Mouse (Mus musculus): ENCODE measurements around the gene Jade2. TPM values are rescaled to one million over a fixed set of nuclear protein-coding genes. Genes with fewer than 3 reads are reported as not detected.
A peak's percentile ranks its signal among the peaks of the same experiment; 100 is the strongest.
"Not testable (repeated sequence)": the region's sequence is repeated elsewhere in the genome, so short reads cannot be mapped to it uniquely, and the experiment has no call there.

Gene Jade2
- total RNA-seq, 2 experiments from 2014 or later: 2.0 to 5.0 TPM

DNA sequence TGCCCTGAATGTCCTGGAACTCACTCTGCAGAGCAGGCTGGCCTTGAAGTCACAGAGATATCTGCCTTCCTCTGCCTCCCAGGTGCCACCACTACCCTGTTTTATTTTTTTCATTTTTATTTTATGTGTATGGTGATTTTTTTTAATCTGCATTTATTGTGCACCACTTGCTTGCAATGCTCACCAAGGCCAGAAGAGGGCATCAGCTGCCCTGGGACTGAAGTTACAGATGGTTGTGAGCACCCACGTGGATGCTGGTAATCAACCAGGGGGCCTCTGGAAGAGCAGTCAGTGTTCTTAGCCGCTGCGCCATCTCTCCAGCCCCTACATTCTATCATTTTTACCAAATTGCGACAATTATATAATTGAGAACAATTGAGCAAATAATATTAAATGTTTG, 46.2 kb downstream of the Jade2 start:
- DNase-seq: no peak
- intact Hi-C loops (cut with DNase I; ENCODE audit: low total_unique reads): no loop called here

DNA sequence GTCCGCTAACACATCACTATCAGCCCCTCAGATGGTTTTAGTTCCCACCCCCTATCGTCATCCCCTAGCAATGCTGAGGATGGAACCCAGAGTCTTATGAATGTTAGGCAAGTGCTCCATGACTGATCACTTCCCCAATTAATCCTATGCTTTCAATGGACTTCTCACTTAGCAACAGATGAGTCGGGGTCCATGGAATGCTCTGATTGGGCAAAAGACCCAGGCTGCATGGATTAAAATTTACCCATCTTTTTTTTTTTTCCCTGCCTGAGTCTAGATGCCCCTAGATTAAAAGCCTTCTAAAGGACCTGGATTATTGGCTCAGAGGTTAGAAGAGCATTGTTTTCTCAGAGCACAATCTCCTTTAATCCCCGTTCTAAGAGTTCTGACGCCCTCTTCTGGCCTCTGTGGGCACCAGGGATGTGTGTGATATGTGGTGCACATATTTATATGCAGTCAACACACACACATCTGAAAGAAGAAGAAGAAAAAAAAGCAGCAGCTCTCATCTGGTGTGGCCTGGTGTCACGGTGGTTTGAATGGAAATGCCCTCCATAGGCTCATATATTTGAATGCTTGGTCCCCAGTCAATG, 47.7 kb downstream of the Jade2 start:
- no peak for DNase-seq
- intact Hi-C loops (cut with DNase I; ENCODE audit: low total_unique reads): no loop called here

DNA sequence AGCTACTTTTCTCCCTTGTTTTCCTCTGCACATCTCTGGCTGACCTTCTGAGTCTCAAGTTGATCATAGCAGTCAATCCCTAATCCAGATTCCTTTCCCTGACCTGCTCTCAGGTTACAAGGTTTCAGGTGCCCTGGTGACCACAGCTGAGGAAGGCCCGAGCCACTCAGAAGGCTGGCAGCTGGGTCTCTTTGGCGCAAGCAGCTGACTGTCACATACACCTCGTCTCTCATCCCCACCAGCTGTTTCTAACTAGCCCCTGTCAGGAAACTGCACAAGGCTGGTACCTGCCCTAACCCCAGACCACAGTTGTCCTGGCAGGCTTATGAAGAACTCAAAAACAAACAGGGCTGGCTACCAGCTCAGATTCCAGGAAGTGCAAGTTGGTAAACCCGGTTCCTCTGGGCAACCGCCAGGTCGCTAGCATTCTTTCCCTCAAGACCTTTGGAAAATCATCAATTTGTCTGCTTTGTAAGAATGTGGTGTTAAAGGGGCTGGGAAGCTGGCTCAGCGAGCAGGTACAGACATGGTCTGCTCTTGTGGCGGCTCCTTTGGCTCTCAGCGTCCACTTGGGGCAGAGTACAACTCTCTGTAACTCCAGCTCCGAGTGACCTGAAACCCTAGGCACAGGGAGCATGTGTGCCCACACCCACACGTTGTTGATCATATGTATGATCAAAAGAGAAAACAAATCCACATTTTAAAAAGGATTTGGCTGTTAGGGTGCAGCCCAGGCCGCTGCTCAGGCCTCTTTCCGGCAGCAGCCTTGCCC, 50.2 kb downstream of the Jade2 start:
- peak; percentile 52 for DNase-seq

DNA sequence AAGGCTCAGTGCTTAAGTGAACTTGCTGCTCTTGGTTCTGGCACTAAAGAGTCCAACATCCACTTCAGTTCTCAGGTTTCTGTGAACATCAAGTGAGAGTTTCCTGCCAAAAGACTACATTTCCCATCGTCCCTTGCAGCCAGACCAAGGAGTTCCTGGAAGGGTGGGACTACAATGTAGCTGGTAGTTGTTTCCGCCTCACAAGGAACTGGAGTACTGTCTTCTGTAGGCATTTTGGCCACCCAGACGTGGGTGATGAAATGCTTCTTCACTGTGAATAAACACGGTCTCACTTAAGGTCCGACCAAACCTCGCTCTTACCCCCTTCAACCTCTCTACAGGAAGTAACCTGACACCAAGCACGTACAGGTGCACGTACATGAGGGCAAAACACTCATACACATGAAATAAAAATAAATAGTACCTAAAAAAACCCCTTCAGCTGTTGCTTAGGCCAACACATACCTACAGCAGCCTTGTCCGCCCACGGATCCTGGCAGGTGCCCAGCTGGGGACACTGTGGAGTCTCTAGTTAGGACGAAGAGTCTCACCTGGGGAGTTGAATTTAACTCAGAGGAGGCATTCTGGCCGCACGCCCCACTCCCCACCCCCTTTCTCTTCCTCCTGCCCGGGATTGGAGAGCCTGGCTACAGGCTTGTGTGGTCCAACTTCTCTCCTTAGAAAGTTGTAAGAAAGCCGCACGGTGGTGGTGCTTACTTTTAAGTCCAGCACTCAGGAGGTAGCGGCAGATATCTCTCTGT, 52.1 kb downstream of the Jade2 start:
- DNase-seq: peak; percentile 68
- intact Hi-C loops (cut with DNase I; ENCODE audit: low total_unique reads): no loop called here

More for the DNA sequence above, 50.2 kb downstream of the Jade2 start:
- intact Hi-C loops (cut with DNase I; ENCODE audit: low total_unique reads): no loop called here

DNA sequence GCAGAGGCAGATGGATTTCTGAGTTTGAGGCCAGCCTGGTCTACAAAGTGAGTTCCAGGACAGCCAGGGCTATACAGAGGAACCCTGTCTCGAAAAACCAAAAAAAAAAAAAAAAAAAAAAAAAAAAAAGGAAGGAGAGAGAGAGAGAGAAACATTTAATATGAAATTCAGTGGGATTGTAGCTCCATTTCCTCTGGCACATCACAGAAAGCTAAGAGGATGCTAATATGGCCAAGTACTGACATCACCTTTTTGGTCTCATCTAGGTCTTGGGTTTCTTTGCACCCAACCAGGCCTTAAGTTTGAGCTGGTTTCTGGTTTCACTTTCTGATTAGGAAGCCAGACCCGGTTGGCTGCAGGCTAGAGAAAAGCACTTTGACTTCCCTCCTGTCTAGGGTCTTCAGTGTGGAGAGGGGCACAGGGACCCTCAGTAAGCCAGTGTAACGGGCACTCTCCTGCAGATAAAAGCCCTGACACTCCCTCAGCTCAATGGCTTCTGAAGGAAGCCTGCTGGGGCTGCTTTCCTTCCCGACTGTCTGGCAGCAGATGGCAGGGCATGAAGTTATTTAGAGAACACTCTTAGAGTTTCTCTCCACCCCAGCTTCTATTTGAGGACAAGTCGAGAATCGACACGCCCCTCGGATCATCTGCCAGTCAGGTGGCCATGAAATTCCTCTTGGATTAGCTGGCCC, 56.7 kb downstream of the Jade2 start:
- peak; percentile 39 for DNase-seq

DNA sequence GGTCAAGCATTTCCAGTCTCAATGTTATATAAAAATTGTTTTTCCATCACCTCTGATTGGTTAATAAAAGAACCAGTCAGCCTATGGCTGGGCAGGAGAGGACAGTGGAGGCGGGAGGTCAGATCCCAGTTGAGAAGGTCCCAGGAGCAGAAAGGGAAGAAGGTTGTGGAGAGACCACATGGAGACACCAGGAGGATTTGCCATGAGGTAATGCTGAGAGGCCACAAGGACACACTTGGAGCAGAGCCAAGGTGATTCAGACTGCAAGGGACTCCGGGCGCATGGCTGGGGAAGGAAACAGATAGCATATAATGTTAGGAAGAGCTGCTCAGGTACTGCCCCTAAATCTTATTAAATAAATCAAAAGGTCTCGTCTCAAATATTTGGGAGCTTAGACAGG, 61.2 kb downstream of the Jade2 start:
- intact Hi-C loops (cut with DNase I; ENCODE audit: low total_unique reads): loop anchor here (10.0 kb wide), 1 partner anchor 71 kb away; no protein-coding TSS in a partner anchor
- no peak for DNase-seq

More for the DNA sequence above, 56.7 kb downstream of the Jade2 start:
- intact Hi-C loops (cut with DNase I; ENCODE audit: low total_unique reads): no loop called here

GRCm38 (mm10) chr11:51790662-51791061, 66.8 kb downstream of the Jade2 start:
- intact Hi-C loops (cut with DNase I; ENCODE audit: low total_unique reads): loop anchor here (10.0 kb wide), 1 partner anchor 66 kb away; no protein-coding TSS in a partner anchor
- DNase-seq: no peak

DNA sequence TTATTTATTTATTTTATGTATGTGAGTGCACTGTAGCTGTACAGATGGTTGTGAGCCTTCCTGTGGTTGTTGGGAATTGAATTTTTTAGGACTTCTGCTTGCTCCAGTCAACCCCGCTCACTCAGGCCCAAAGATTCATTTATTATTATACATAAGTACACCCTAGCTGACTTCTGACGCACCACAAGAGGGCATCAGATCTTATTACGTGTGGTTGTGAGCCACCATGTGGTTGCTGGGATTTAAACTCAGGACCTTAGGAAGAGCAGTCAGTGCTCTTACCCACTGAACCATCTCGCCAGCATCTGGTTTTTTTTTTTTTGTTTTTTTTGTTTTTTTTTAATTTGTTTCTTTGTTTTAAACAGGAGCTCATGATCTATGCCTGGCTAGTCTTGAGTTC, 67.7 kb downstream of the Jade2 start:
- DNase-seq: not testable (repeated sequence)
- intact Hi-C loops (cut with DNase I; ENCODE audit: low total_unique reads): loop anchor here (10.0 kb wide), 1 partner anchor 65 kb away; no protein-coding TSS in a partner anchor

DNA sequence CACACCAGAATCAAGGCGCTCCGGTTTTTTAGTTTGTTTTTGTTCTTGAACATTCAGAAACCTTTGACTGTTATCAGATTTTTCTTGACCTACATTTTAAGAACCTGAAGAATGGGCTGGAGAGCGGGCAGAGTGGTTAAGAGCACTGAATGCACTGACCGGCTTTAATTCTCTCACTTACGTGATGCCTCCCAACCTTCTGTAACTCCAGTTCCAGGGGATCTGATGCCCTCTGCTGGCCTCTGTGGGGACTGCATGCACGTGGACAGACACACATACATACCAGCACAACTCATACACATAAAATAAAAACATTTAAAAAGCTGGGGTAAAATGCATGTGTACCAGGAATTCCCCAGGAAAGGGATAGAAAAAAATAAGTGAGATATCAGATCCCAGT, 71.5 kb downstream of the Jade2 start:
- intact Hi-C loops (cut with DNase I; ENCODE audit: low total_unique reads): no loop called here
- peak; percentile 52 for DNase-seq

- intact Hi-C loops (cut with DNase I; ENCODE audit: low total_unique reads): no loop called here
- DNase-seq: no peak
Observed at GRCm38 (mm10) chr11:51782721-51783120, 74.7 kb downstream of the Jade2 start.

- intact Hi-C loops (cut with DNase I; ENCODE audit: low total_unique reads): no loop called here
Observed at GRCm38 (mm10) chr11:51780773-51781267, 76.6 kb downstream of the Jade2 start.

GRCm38 (mm10) chr11:51777478-51777877, 80.0 kb downstream of the Jade2 start:
- no peak for DNase-seq
- intact Hi-C loops (cut with DNase I; ENCODE audit: low total_unique reads): no loop called here

More at GRCm38 (mm10) chr11:51780773-51781267, 76.6 kb downstream of the Jade2 start:
- DNase-seq: no peak

DNA sequence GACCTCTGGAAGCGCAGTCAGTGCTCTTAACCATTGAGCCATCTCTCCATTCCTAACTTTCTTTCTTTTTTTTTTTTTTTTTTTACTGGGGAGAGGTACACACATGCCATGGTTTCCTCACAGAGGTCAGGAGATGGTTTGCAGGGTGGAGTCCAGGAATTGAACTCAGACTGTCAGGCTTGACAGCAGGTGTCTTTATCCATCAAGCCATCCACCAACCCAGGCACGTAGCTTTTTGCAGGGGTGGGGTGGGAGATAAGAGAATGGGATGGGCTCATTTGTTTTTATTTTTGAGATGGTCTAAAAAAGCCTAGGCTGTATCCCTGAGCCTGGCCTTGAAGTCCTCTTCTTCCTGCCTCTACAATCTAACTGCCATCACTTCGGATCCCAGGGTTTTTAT, 81.9 kb downstream of the Jade2 start:
- no peak for DNase-seq
- intact Hi-C loops (cut with DNase I; ENCODE audit: low total_unique reads): no loop called here

- DNase-seq: no peak
- intact Hi-C loops (cut with DNase I; ENCODE audit: low total_unique reads): no loop called here
Observed at GRCm38 (mm10) chr11:51768296-51768695, 89.2 kb downstream of the Jade2 start.

DNA sequence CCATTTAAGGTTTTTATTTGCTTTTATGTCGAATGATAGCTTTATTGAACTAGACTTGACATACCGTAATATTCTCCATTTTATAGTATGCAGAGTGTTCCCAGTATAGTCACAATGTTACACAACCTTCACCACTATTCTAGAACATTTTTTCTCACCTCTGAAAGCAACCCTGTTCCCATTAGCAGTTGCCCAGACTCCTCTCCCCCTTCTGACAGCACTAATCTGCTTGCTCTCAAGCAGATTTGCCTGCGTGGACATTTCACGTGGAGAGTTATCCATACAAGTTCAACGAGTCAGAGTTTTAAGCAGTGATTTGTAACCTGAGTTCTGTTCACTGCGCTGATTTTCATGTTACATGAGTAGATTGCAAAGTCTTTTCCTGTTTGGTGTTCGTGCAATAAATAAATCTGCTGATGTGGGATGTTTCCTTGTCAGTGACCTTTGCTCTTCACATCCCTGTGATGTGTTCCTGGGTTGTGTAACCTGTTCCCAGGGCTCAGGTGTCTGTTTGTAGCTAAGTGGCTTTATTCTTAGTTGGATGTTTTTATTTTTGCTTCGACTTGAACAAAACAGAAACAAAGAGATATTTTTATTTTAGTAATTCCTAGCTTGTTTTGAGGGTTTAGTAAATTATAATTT, 89.8 kb downstream of the Jade2 start:
- intact Hi-C loops (cut with DNase I; ENCODE audit: low total_unique reads): no loop called here

DNA sequence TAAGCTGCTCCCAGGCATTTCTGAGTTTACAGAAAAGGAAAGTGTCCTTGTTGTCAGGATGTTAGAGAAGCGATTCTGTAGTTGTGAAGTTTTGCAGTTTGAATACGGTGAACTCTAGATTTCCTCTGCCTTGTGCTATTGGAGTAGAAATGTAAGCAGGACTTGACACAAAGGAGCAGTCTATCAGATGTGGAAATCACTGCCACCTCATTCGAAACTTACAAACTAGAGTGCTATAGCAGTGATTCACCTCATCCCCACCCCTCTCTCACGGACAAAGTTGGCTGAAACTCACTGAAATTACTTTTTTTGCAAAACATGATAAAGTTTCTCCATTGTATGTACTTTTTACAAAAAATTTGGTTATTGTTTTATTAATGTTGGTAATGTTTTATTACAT, 92.6 kb downstream of the Jade2 start:
- intact Hi-C loops (cut with DNase I; ENCODE audit: low total_unique reads): no loop called here
- no peak for DNase-seq

More for the DNA sequence above, 89.8 kb downstream of the Jade2 start:
- DNase-seq: peak; percentile 14

DNA sequence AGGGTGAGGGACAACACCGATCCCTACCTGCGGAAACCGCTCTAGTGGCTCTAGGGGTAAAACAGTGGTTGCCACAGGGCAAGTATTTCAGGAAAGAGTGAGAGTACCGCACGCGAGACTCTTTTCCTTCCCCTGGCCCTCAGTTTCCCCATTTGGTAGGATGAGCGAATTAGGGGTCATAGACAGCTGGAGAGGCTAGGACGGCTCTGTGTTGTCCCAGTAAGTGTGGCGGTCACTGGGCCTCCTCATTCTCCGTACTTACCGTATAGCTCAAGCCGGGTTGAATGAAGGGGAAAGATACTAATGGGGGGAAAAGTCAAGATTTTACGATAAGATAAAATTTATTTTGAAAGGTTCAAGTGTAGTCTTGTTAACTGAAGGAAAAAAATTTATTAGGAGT, 93.5 kb downstream of the Jade2 start:
- no peak for DNase-seq
- intact Hi-C loops (cut with DNase I; ENCODE audit: low total_unique reads): no loop called here

Data from gastrocnemius, postnatal 14 days (tissue).